Mouse (Mus musculus): ENCODE data around the gene Ceacam18. TPM values are rescaled to one million over a fixed set of nuclear protein-coding genes. Genes with fewer than 3 reads are reported as not detected.
A peak's percentile ranks its signal among the peaks of the same experiment; 100 is the strongest.
"Not testable (repeated sequence)": the region's sequence is repeated elsewhere in the genome, so short reads cannot be mapped to it uniquely, and the experiment has no call there.

The Ceacam18 gene
- polyA plus RNA-seq, 1 experiment from 2014 or later, result not detected

DNA sequence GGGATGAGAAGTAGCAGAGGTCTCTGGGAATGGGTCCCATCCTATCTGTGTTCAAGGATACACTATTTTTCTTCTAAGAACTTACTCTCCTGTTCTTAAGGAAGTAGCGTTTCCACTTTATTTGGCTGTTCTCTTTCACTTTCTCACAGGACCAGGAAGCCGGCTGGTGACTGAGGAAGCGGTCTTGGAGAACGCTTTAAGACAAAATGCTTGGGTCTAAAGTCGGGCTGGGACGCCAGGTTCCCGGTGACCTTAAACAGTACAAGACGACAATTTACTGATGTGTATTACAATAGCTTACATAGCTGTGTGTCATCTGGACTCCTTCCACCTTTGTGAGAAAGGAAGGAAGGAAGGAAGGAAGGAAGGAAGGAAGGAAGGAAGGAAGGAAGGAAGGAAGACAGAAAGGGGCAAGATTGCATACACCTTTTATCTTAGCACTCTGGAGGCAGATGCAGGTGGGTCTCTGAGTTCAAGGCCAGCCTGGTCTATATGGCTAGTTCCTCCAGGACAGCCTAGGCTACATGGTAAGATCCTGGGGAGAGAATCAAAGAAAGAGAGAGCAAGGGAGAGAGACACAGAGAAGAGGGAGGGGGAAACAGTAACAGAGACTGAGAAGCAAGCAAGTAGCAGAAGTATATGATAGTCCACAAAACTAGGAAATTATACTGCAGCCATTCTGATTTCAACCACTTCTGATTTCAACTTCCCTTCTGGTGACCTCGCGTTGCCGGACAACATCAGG is 36.7 kb downstream of the Ceacam18 start:
- 67% methylated on average over 11 of the region's 11 CpGs for WGBS

DNA sequence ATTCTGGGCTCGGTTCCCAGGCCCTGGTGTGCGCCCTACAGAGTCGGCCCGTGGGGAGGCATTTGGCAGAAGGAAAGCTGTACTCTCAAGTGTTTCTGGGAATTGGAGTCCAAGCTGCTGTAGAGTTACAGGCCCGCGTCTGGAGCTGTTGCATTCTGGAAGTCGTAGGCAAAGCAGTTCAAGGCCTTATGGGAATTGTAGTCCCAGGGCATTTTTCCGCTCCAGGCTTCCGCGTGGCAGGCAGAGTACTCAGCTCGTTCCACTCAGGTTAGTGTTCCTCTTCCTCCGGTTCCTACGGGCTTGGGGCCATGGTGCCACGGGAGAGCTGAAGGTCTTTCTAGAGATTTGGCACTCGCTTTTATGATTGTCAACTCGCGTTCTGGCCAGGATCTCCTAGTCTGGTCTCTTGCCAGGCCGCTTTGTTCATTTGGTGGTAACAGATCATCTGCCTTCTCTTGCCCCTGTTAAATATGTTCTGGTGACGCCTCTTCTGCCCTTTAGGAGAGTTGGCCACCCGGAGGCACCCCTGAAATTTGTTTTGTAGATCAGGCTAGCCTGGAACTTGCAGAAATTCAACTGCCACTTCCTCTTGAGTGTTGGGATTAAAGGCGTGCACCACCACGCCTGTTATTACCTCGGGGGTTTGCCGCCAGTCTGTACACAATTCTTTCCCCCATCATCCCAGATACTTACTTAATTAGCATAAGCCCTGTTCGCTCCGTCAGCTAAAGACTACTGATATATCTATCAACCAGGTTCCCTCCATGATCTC is 37.5 kb downstream of the Ceacam18 start, which contains the start of gene Ctu1:
Gene Ctu1, plus strand, starts transcription at position 208 of the 772 bp plus-strand sequence.
- no peak within 1 kb of the TSS; the same call in 1 of the 2 replicates for H3K27ac ChIP-seq
- no peaks in the 10 kb centered on the region for H3K9me3 ChIP-seq (replicated peaks)
- peaks cover 11% of the 10 kb centered on the region for H3K4me1 ChIP-seq
- WGBS, result under 1% methylated on average over 26 of the region's 26 CpGs
- H3K9ac ChIP-seq, result peak within 1 kb of the TSS; percentile 79
- no peaks in the 10 kb centered on the region for H3K27me3 ChIP-seq
- peak; percentile 96 for ATAC-seq
- H3K4me2 ChIP-seq, result peak within 1 kb of the TSS; percentile 86
- peak within 1 kb of the TSS; percentile 66 for H3K4me3 ChIP-seq
- peaks cover 28% of the 10 kb centered on the region for H3K36me3 ChIP-seq (ENCODE audit: poor library complexity, severe bottlenecking)

More for the DNA sequence above, 36.7 kb downstream of the Ceacam18 start:
- H3K4me1 ChIP-seq, result peaks cover 11% of the 10 kb centered on the region
- no peak overlapping the region for H3K27ac ChIP-seq
- H3K4me3 ChIP-seq, result peak overlapping the region; percentile 66
- ATAC-seq, result peak; percentile 63
- peak overlapping the region; percentile 86 for H3K4me2 ChIP-seq
- H3K9ac ChIP-seq, result peak overlapping the region; percentile 79
- H3K9me3 ChIP-seq (replicated peaks), result no peaks in the 10 kb centered on the region
- no peaks in the 10 kb centered on the region for H3K27me3 ChIP-seq
- H3K36me3 ChIP-seq (ENCODE audit: poor library complexity, severe bottlenecking), result peaks cover 20% of the 10 kb centered on the region

DNA sequence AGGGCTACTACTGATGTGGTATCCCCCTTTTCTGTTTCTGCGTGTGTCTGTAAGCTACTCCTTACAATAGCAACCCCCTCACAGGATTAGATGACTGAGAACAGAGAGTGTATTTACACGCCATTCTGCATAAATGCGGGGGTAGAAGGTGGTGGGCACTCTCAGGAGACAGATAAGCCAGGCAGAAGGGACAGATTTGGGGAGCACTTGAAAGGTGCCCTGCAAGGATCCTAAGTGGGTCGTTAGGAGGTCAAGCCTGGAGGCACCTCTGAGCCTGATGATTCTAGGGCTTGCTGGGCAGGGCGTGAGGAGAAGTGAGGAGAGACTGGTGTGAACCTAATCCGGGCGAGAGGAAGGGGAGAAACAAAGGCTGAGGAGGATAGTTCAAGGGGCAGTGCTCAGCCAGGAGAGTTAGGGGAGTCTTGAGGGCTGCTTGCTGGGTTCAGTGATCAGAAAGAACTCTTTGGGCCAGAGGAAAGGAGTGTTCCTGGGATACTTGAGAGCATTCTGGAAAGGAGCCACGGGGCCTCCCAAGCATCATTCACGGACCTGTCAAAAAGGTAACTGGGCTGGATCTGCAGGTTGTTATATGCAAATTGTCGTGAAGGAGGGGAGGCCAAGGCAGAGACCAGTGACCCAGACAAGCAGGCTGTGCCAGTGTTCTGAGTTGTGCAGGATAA is 38.2 kb downstream of the Ceacam18 start:
- H3K4me3 ChIP-seq, result peak overlapping the region; percentile 66
- H3K4me1 ChIP-seq, result peaks cover 11% of the 10 kb centered on the region
- H3K9me3 ChIP-seq (replicated peaks), result no peaks in the 10 kb centered on the region
- H3K27me3 ChIP-seq, result no peaks in the 10 kb centered on the region
- peaks cover 35% of the 10 kb centered on the region for H3K36me3 ChIP-seq (ENCODE audit: poor library complexity, severe bottlenecking)
- 0 out of 2 replicates have a peak, but pooled peaks have one; percentile 0 for ATAC-seq
- no peak overlapping the region; the same call in 1 of the 2 replicates for H3K27ac ChIP-seq
- H3K9ac ChIP-seq, result peak overlapping the region; percentile 79
- peak overlapping the region; percentile 86 for H3K4me2 ChIP-seq
- WGBS, result 12% methylated on average over 10 of the region's 10 CpGs

DNA sequence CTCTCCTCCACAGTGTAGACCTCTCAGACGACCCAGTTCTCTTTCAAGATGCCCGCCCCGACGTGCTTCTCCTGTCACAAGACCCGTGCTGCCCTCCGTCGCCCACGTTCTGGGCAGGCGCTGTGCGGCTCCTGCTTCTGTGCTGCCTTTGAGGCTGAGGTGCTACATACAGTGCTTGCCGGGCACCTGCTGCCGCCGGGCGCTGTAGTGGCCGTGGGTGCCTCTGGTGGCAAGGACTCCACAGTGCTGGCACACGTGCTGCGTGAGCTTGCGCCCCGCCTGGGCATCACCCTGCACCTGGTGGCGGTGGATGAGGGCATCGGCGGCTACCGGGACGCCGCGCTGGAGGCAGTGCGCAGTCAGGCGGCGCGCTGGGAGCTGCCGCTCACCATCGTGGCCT is 40.6 kb downstream of the Ceacam18 start:
- 94% methylated on average over 32 of the region's 32 CpGs for WGBS
- no peak overlapping the region for H3K9ac ChIP-seq
- H3K4me1 ChIP-seq, result peaks cover 11% of the 10 kb centered on the region
- H3K4me3 ChIP-seq, result no peak overlapping the region
- no peak overlapping the region for H3K27ac ChIP-seq
- no peak for ATAC-seq
- H3K9me3 ChIP-seq (replicated peaks), result no peaks in the 10 kb centered on the region
- H3K36me3 ChIP-seq (ENCODE audit: poor library complexity, severe bottlenecking), result peaks cover 44% of the 10 kb centered on the region
- no peak overlapping the region for H3K4me2 ChIP-seq
- no peaks in the 10 kb centered on the region for H3K27me3 ChIP-seq

DNA sequence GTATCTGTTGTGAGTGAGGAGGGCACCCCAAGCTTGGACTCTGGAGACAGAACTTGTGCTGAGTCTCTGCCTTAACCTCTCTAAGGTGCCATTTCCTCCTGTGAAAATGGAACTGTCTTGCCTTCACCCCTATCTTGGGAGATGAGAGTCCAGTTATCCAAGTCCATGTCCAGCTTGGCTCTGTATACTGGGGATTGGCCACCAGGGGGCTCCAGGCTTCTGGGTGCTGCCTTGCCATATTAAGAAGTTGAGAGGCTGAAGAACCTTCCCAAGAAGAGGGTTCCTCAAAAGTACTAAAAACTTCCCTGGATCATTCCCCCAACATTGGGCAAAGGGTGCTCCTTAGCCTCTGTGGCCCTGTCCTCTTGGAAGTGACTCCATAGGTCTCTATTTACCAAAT is 44.0 kb downstream of the Ceacam18 start:
- ATAC-seq, result no peak

DNA sequence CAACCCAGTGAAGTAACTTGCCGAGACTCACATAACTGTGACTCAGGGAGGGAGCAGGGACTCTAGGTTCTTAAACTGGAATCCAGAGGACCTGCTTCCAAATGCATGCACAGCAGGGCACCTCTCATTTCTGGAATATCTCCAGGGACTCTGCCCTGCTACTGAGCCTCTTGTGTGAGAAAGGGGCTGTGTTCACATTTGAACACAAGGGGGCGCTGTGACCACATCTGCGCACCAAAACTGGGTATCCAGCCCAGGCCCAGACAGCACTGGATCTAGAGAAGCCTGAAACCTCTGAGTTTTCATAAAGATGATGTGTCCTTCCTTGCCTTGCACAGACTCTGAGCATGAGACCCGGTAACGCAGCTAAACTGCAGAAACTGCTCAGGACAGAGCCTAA is 46.5 kb downstream of the Ceacam18 start:
- Histone ChIP-seq H3K4me3 (no peak overlapping the region), H3K4me1 (no peaks in the 10 kb centered on the region), H3K9ac (no peak overlapping the region), H3K9me3 (replicated peaks) (no peaks in the 10 kb centered on the region), H3K27ac (no peak overlapping the region), H3K27me3 (no peaks in the 10 kb centered on the region), H3K36me3 (ENCODE audit: poor library complexity, severe bottlenecking) (peaks cover 27% of the 10 kb centered on the region), H3K4me2 (no peak overlapping the region)
- ATAC-seq, result peak; percentile 54; the same call in 1 of the 2 replicates
- WGBS, result 21% methylated on average over 5 of the region's 5 CpGs

More for the DNA sequence above, 44.0 kb downstream of the Ceacam18 start:
- H3K4me3 ChIP-seq, result no peak overlapping the region
- no peak overlapping the region for H3K9ac ChIP-seq
- H3K27ac ChIP-seq, result no peak overlapping the region
- H3K9me3 ChIP-seq (replicated peaks), result no peaks in the 10 kb centered on the region
- H3K4me1 ChIP-seq, result 0 out of 2 replicates have a peak, but pooled peaks cover 2% of the 10 kb centered on the region
- no peaks in the 10 kb centered on the region for H3K27me3 ChIP-seq
- peaks cover 44% of the 10 kb centered on the region for H3K36me3 ChIP-seq (ENCODE audit: poor library complexity, severe bottlenecking)
- H3K4me2 ChIP-seq, result no peak overlapping the region

DNA sequence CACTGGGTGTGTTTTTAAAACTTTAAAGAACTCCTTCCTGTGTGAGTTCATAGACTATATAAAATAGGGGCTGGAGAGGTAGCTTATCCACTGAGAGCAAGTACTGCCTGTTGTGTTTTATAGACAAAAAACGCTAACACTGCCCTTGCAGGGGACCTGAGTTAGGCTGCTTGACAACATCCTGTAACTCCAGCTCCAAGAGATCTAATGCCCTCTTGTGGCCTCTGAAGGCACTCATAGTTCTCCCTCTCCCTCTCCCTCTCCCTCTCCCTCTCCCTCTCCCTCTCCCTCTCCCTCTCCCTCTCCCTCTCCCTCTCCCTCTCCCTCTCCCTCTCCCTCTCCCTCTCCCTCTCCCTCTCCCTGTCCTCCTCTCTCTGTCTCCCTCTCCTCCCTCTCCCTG is 48.0 kb downstream of the Ceacam18 start:
- peaks cover 11% of the 10 kb centered on the region for H3K36me3 ChIP-seq (ENCODE audit: poor library complexity, severe bottlenecking)
- not testable (repeated sequence) for H3K9ac ChIP-seq; H3K4me2 ChIP-seq; H3K27ac ChIP-seq; H3K4me3 ChIP-seq; H3K4me1 ChIP-seq; H3K27me3 ChIP-seq; H3K9me3 ChIP-seq (replicated peaks); ATAC-seq
- WGBS, result 19% methylated on average over 1 of the region's 1 CpGs

DNA sequence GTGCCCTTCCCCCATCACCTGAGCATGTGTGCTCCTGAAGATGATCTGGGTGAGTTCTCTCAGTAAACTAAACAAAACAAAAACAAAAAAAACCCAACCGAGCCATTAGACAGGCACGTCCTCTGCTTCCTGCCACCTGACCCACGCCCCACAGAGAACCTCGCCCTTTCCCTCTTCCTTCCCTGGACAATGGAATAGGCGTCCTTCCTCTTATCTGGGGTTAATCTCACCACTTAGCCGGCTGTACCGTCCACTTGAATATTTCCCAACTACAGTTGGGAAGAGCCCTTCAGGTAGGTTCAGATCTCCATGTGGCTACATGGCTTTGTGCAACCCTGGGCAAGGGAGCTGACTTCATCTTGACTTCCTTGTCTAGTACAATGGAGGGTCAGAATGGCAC is 50.6 kb downstream of the Ceacam18 start:
- WGBS, result 77% methylated on average over 7 of the region's 7 CpGs
- ATAC-seq, result no peak
- H3K4me3 ChIP-seq, result no peak overlapping the region

DNA sequence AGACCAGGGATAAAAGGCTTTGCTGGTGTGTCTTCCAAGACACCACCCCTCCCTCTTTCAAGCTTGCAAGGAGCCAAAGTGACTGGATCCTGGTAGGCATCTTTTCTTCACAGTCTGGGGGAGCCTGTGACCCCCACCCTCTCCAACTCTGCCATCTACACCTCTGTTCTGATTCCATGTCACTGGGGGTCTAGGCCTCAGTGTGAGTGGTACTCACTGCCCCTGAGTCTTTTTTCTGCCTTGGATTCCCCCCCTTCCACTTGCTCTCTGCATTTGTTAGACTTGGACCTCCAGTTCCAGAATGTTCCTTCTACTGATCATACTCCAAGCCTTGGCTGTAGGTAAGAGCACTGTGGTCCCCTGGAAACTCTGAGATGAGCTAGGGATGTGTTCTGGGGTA is 55.6 kb downstream of the Ceacam18 start, which contains the start of gene Klk14:
Gene Klk14, plus strand, starts transcription at position 301 of the 400 bp plus-strand sequence.
- Histone ChIP-seq H3K9ac (no peak within 1 kb of the TSS), H3K4me1 (no peaks in the 10 kb centered on the region), H3K36me3 (ENCODE audit: poor library complexity, severe bottlenecking) (no peaks in the 10 kb centered on the region), H3K27ac (no peak within 1 kb of the TSS), H3K4me3 (no peak within 1 kb of the TSS), H3K9me3 (replicated peaks) (no peaks in the 10 kb centered on the region; the same call in 1 of the 2 replicates), H3K27me3 (no peaks in the 10 kb centered on the region), H3K4me2 (no peak within 1 kb of the TSS)
- ATAC-seq, result no peak

More for the DNA sequence above, 50.6 kb downstream of the Ceacam18 start:
- H3K4me1 ChIP-seq, result no peaks in the 10 kb centered on the region
- H3K27me3 ChIP-seq, result no peaks in the 10 kb centered on the region
- no peak overlapping the region for H3K9ac ChIP-seq
- H3K36me3 ChIP-seq (ENCODE audit: poor library complexity, severe bottlenecking), result no peaks in the 10 kb centered on the region
- H3K9me3 ChIP-seq (replicated peaks), result no peaks in the 10 kb centered on the region; the same call in 1 of the 2 replicates
- no peak overlapping the region for H3K4me2 ChIP-seq
- no peak overlapping the region for H3K27ac ChIP-seq

Measured in forebrain, embryonic 13.5 days (tissue).